Mouse (Mus musculus) kidney, adult 2 months (tissue): ENCODE measurements around the gene Shank3. TPM values are rescaled to one million over a fixed set of nuclear protein-coding genes. Genes with fewer than 3 reads are reported as not detected.

Source experiments
- DNase-seq: peaks from one replicate; pipeline ENCODE4 v3.0.0; 2021
- H3K27ac ChIP-seq: fragments of 200-500 bp; 2 replicates; pipeline ENCODE4 v1.5.1; 2012; ENCODE audit warnings: low read depth, low read length, control low read depth, inconsistent platforms; ENCODE audit not compliant: insufficient read depth
- H3K27me3 ChIP-seq: fragments of 200-500 bp; replicated peaks from 2 replicates; pipeline ENCODE4 v1.6.1; 2012; ENCODE audit warnings: mild to moderate bottlenecking, moderate library complexity, low read length, inconsistent platforms; ENCODE audit not compliant: control insufficient read depth, insufficient read depth
- H3K36me3 ChIP-seq: fragments of 200-500 bp; 2 replicates; pipeline ENCODE4 v1.6.1; 2012; ENCODE audit warnings: mild to moderate bottlenecking, moderate library complexity, low read length, inconsistent platforms; ENCODE audit not compliant: control insufficient read depth, insufficient read depth
- H3K4me1 ChIP-seq: fragments of 200-500 bp; 2 replicates; pipeline ENCODE4 v1.6.1; 2011; ENCODE audit warnings: low read length; ENCODE audit not compliant: control insufficient read depth, insufficient read depth
- H3K4me3 ChIP-seq: fragments of 200-500 bp; 2 replicates; pipeline ENCODE4 v1.5.1; 2011; ENCODE audit warnings: mild to moderate bottlenecking, low read depth, low read length, control low read depth; ENCODE audit not compliant: insufficient read depth
- CTCF ChIP-seq: fragments of 200-500 bp; conservative IDR thresholded peaks from 2 replicates; pipeline ENCODE4 v1.5.1; 2011; ENCODE audit warnings: low read depth, mild to moderate bottlenecking, control low read depth, low read length, moderate library complexity, mixed read lengths; ENCODE audit not compliant: insufficient read depth, insufficient read length
- POLR2A ChIP-seq: fragments of 200-500 bp; IDR thresholded peaks from one replicate; pipeline ENCODE4 v1.6.1; 2011; ENCODE audit warnings: low read depth, low read length, control low read depth
- WGBS: fragments of 180-500 bp; shearing (Covaris S2); methylation state at CpG from one replicate; pipeline ENCODE4 v1.1.7; 2018; 5-methylcytosine and 5-hydroxymethylcytosine counted together
- polyA plus RNA-seq: library from polyadenylated mRNA; depleted of rRNA; stranded (reverse); fragments of >200 nt; gene quantifications from 2 replicates; pipeline ENCODE4 v1.2.3, GENCODE M21; 2012; rRNA removed

Gene Shank3
- polyA plus RNA-seq, 1 experiment, result 18.0 TPM

GRCm38 (mm10) chr15:89607888-89608287 lies 108.5 kb downstream of the Shank3 start:
- no peak overlapping the region for H3K27ac ChIP-seq
- H3K4me3 ChIP-seq, result no peak overlapping the region
- WGBS, result 81% methylated on average over 9 of the region's 9 CpGs

More at GRCm38 (mm10) chr15:89607888-89608287, 108.5 kb downstream of the Shank3 start:
- no peaks in the 10 kb centered on the region for H3K27me3 ChIP-seq
- DNase-seq, result no peak
- H3K36me3 ChIP-seq, result no peaks in the 10 kb centered on the region
- no peak for TF ChIP-seq CTCF
- no peak for TF ChIP-seq POLR2A
- no peaks in the 10 kb centered on the region for H3K4me1 ChIP-seq

Other genes starting within 250 kb of the Shank3 start
- 174 and 184 TPM in 2 replicates for gene Sbf1, start 184.3 kb upstream of the Shank3 start, polyA plus RNA-seq
- 12.1 and 13.4 TPM in 2 replicates for gene Adm2, start 176.9 kb upstream of the Shank3 start, polyA plus RNA-seq
- 7,787 and 8,230 TPM in 2 replicates for gene Miox, start 165.2 kb upstream of the Shank3 start, polyA plus RNA-seq
- gene Lmf2, start 144.0 kb upstream of the Shank3 start, polyA plus RNA-seq, result 40.2 and 43.7 TPM in 2 replicates
- gene Ncaph2, start 143.9 kb upstream of the Shank3 start, polyA plus RNA-seq, result 111 and 124 TPM in 2 replicates
- gene Sco2, start 125.8 kb upstream of the Shank3 start, polyA plus RNA-seq, result 59.5 and 65.3 TPM in 2 replicates
- 1.8 and 3.1 TPM in 2 replicates for gene Tymp, start 122.6 kb upstream of the Shank3 start, polyA plus RNA-seq
- 1.6 and 2.2 TPM in 2 replicates for gene Odf3b, start 120.3 kb upstream of the Shank3 start, polyA plus RNA-seq
- not detected in 2 replicates for gene Klhdc7b, start 114.7 kb upstream of the Shank3 start, polyA plus RNA-seq
- not detected in 2 replicates for gene Syce3, start 89.1 kb upstream of the Shank3 start, polyA plus RNA-seq
- gene Cpt1b, start 73.8 kb upstream of the Shank3 start, polyA plus RNA-seq, result 55.3 and 64.1 TPM in 2 replicates
- gene C730034F03Rik, start 70.0 kb upstream of the Shank3 start, polyA plus RNA-seq, result 0.76 and 0.99 TPM in 2 replicates
- gene Gm44502, start 69.9 kb upstream of the Shank3 start, polyA plus RNA-seq, result 1.1 and 1.5 TPM in 2 replicates
- gene Chkb, start 69.7 kb upstream of the Shank3 start, polyA plus RNA-seq, result 58.2 and 62.6 TPM in 2 replicates
- gene Mapk8ip2, start 45.7 kb upstream of the Shank3 start, polyA plus RNA-seq, result 0.29 and 0.59 TPM in 2 replicates
- gene Arsa, start 22.2 kb upstream of the Shank3 start, polyA plus RNA-seq, result 26.0 and 30.0 TPM in 2 replicates
- 0.58 and 0.74 TPM in 2 replicates for gene Acr, start 68.7 kb downstream of the Shank3 start, polyA plus RNA-seq
- 16.9 and 18.1 TPM in 2 replicates for gene Rabl2, start 92.3 kb downstream of the Shank3 start, polyA plus RNA-seq